Mouse (Mus musculus) kidney, adult 2 months (tissue): ENCODE results near the gene Sqstm1.

Experiments used
- CTCF ChIP-seq: fragments of 200-500 bp; conservative IDR thresholded peaks from 2 replicates; pipeline ENCODE4 v1.5.1; 2011; ENCODE audit warnings: low read depth, mild to moderate bottlenecking, control low read depth, low read length, moderate library complexity, mixed read lengths; ENCODE audit not compliant: insufficient read depth, insufficient read length
- POLR2A ChIP-seq: fragments of 200-500 bp; IDR thresholded peaks from one replicate; pipeline ENCODE4 v1.6.1; 2011; ENCODE audit warnings: low read depth, low read length, control low read depth

DNA sequence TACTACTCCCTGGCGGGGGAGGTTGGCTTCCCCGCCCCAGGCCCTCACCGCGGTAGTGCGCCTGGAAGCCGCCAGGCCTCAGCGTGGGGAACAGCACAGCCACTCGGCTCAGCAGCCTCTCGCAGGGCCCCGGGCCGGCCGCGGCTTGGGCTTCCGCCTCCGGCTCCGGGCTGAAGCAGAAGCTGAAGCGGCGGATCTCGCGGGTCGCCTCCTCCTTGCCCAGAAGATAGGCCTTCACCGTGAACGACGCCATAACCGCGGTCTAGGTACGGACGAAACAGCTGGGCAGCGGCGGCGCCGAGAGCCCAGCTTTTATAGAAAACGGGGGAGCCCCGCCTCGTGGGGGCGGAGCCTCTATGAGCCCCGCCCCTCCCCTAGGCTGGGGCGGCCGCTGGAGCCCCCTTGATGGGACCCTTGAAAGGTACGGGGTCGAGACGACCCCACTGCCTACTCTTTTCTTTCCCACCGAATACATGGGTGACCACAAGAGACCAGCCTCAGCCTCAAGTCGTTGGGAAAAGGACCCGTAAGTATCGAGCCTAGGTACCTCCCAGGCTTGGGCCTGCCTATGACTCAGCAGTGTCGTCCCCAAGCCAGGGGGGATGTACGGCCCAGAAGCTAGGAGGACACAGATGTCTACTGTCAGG is at the start of gene Sqstm1, which contains the start of gene Mgat4b:
- TF ChIP-seq CTCF (no peak), POLR2A (peak; percentile 95)
